Mouse (Mus musculus) brain, embryonic 18.5 days (tissue): ENCODE results near the gene Macrod2.

ENCODE experiments used
- DNase-seq: peaks from one replicate; pipeline ENCODE4 v3.0.0-alpha.2; 2012; ENCODE audit warnings: low read depth, low spot score

Gene Macrod2

GRCm38 (mm10) chr2:141673405-141673804 lies 1278.3 kb downstream of the Macrod2 start:
- DNase-seq = no peak

GRCm38 (mm10) chr2:141697541-141697940 lies 1302.4 kb downstream of the Macrod2 start:
- DNase-seq = no peak

- DNase-seq = no peak
Observed at GRCm38 (mm10) chr2:141698320-141698719, 1303.2 kb downstream of the Macrod2 start.

- peak; percentile 51 for DNase-seq
Observed at GRCm38 (mm10) chr2:141700759-141701452, 1305.8 kb downstream of the Macrod2 start.

- no peak for DNase-seq
Observed at GRCm38 (mm10) chr2:141711785-141712184, 1316.7 kb downstream of the Macrod2 start.

- DNase-seq = no peak
Observed at GRCm38 (mm10) chr2:141712265-141712664, 1317.2 kb downstream of the Macrod2 start.

- DNase-seq = no peak
Observed at GRCm38 (mm10) chr2:141715061-141715460, 1320.0 kb downstream of the Macrod2 start.

GRCm38 (mm10) chr2:141722531-141722930 lies 1327.4 kb downstream of the Macrod2 start:
- DNase-seq = no peak

- DNase-seq = no peak
Observed at GRCm38 (mm10) chr2:141728998-141729397, 1333.9 kb downstream of the Macrod2 start.

GRCm38 (mm10) chr2:141736685-141737456 lies 1341.8 kb downstream of the Macrod2 start:
- DNase-seq = no peak

- DNase-seq = no peak
Observed at GRCm38 (mm10) chr2:141738702-141739101, 1343.6 kb downstream of the Macrod2 start.

GRCm38 (mm10) chr2:141740318-141740717 lies 1345.2 kb downstream of the Macrod2 start:
- DNase-seq = no peak

GRCm38 (mm10) chr2:141800236-141800635 lies 1405.1 kb downstream of the Macrod2 start:
- DNase-seq = no peak

- DNase-seq = no peak
Observed at GRCm38 (mm10) chr2:141800909-141801308, 1405.8 kb downstream of the Macrod2 start.

GRCm38 (mm10) chr2:141816266-141816665 lies 1421.2 kb downstream of the Macrod2 start:
- no peak for DNase-seq

- peak; percentile 20 for DNase-seq
Observed at GRCm38 (mm10) chr2:141817546-141818180, 1422.6 kb downstream of the Macrod2 start.

GRCm38 (mm10) chr2:141820795-141821194 lies 1425.7 kb downstream of the Macrod2 start:
- peak; percentile 14 for DNase-seq

GRCm38 (mm10) chr2:141825606-141826495 lies 1430.7 kb downstream of the Macrod2 start:
- DNase-seq = no peak

GRCm38 (mm10) chr2:141830496-141830895 lies 1435.4 kb downstream of the Macrod2 start:
- DNase-seq = no peak

- no peak for DNase-seq
Observed at GRCm38 (mm10) chr2:141831515-141831914, 1436.4 kb downstream of the Macrod2 start.

- no peak for DNase-seq
Observed at GRCm38 (mm10) chr2:141834156-141834782, 1439.2 kb downstream of the Macrod2 start.
